Mouse (Mus musculus): ENCODE data around the gene Gm6465. TPM values are rescaled to one million over a fixed set of nuclear protein-coding genes. Genes with fewer than 3 reads are reported as not detected.
"Not testable (repeated sequence)": the region's sequence is repeated elsewhere in the genome, so short reads cannot be mapped to it uniquely, and the experiment has no call there.

Gm6465 gene
- not detected in 2 replicates for polyA plus RNA-seq (2016; fragmentation: Nextera tagmentation; extraction: Ambion mirVana)

DNA sequence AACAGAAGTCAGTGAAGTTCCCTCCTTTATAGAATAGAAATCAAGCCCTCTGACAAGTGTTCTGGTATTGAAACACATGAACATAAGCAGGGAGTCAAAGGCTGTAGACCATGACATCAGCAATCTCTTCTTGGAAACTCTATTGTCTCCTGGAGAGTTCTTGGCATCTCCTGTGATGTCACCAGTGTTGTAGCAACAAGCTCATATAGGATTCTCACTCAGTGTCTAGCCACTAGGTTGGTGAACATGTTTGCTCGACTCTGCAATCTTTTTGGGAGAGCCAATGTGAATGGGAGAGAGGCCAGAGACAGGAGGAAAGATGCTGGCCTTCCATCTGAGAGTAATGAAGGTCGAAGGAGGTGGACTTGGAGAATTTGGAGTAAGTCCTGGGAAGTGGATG, at the start of gene Gm6465:
TSS of gene Gm6465 (plus strand) at position 301 of the 400 bp plus-strand sequence.
- not testable (repeated sequence) for H3K36me3 ChIP-seq; H3K4me1 ChIP-seq; H3K27me3 ChIP-seq (ENCODE audit: insufficient read depth, poor library complexity, severe bottlenecking); H3K27ac ChIP-seq; H3K9me3 ChIP-seq; DNase-seq (ENCODE audit: low spot score); H3K4me3 ChIP-seq
- 53% methylated on average over 2 of the region's 2 CpGs for WGBS

DNA sequence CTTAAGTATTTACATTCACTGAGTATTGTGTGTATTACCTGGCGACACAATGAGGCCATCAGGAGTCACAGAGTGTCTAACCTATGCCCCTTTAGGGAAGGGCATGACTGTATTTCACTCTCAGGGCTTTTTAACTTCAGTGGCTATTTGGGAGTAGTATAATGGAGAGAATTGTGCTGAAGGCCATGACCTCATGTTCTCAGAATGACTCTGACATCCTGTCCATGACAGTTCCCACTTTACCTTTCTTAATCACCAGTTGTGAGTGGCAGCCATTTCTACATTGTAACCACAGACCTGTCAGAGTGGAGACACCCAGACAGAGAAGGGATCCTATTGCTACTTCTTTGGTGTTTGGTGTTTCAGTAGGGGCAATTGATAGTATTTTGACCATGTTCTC, 485 bp downstream of the Gm6465 start:
- 76% methylated on average over 1 of the region's 1 CpGs for WGBS
- H3K4me1 ChIP-seq; DNase-seq (ENCODE audit: low spot score); H3K27me3 ChIP-seq (ENCODE audit: insufficient read depth, poor library complexity, severe bottlenecking); H3K36me3 ChIP-seq; H3K27ac ChIP-seq; H3K4me3 ChIP-seq; H3K9me3 ChIP-seq: not testable (repeated sequence)

DNA sequence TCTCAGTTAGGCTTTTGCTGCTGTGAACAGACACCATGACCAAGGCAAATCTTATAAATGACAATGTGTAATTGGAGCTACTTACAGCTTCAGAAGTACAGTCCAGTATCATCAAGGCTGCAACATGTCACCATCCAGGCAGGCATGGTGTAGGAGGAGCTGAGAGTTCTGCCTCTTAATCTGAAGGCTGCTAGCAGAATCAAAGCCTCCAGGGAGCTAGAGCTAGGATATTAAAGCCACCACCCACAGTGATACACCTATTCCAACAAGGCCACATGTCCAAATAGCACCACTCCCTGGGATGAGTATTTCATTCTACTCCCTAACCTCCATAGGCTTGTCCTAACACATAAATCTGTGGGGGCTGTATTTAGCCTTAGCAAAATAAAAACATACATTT, 12.6 kb downstream of the Gm6465 start:
- DNase-seq (ENCODE audit: low spot score); H3K27me3 ChIP-seq (ENCODE audit: insufficient read depth, poor library complexity, severe bottlenecking); H3K4me1 ChIP-seq; H3K4me3 ChIP-seq; H3K36me3 ChIP-seq; H3K27ac ChIP-seq; H3K9me3 ChIP-seq: not testable (repeated sequence)

Other genes with a start within 250 kb of the Gm6465 start
- not detected in 2 replicates for gene Gm8922, start 163.6 kb upstream of the Gm6465 start, polyA plus RNA-seq (2016; fragmentation: Nextera tagmentation; extraction: Ambion mirVana)
- not detected in 2 replicates for gene Gm8926, start 75.0 kb upstream of the Gm6465 start, polyA plus RNA-seq (2016; fragmentation: Nextera tagmentation; extraction: Ambion mirVana)
- not detected in 2 replicates for gene 4933402N22Rik, start 72.5 kb downstream of the Gm6465 start, polyA plus RNA-seq (2016; fragmentation: Nextera tagmentation; extraction: Ambion mirVana)